ENCODE assay signal across 8 mouse cellular contexts in the genomic region with DNA sequence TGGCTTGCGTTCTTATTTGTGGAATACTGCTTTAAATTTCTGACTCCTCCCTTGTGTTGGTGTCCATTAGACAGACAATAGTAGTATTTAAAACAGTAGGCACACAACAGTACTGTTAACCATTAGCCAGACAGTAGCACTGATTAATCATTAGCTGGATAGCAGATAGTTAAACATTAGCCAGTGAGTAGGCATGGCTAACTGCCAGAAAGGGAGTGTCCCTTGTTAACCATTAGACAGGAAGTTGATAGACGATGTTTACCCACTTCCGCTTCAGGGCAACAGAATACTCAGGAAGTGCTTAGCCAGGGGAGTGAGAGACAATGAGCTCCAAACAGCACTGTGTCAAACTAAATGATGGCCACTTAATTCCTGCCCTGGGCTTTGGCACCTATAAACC. TPM values are rescaled to one million over a fixed set of nuclear protein-coding genes. Genes with fewer than 3 reads are reported as not detected.
A peak's percentile ranks its signal among the peaks of the same experiment; 100 is the strongest.
DNase-seq lines count a peak whose midpoint lies in the region; ATAC-seq and TF ChIP-seq lines count a peak whose summit lies in the region.

TSS of gene Akr1c13 (plus strand) at position 247 of the 400 bp plus-strand sequence.

- ATAC-seq in G1E (ENCODE audit: extremely low read depth, insufficient number of reproducible peaks, low FRiP score, poor library complexity, severe bottlenecking): peak; percentile 93
- ATAC-seq in liver, embryonic 16.5 days (ENCODE audit: low read depth): peak; percentile 86
- peak; percentile 92 for ATAC-seq in stomach, embryonic 15.5 days (ENCODE audit: insufficient read depth, low FRiP score, low read depth)

- TF ChIP-seq CTCF in G1E (IDR thresholded peaks at IDR 0.05; ENCODE audit: low read depth, low read length): no peak

- 24% methylated on average over 3 of the region's 3 CpGs for WGBS in liver, embryonic 16.5 days (ENCODE audit: insufficient replicate concordance)
- 34% methylated on average over 3 of the region's 3 CpGs for WGBS in stomach, embryonic 15.5 days
- WGBS in heart, embryonic 10.5 days: 55% methylated on average over 3 of the region's 3 CpGs

- peak; percentile 91 for DNase-seq in heart, adult 11 months
- no peak for DNase-seq in heart, postnatal 36 days
- DNase-seq in G1E (ENCODE audit: low spot score): no peak
- DNase-seq in induced T-regulatory cell, adult 2 months (ENCODE audit: low read depth): peak; percentile 62
- DNase-seq in left cerebral cortex, adult 9 months (ENCODE audit: low spot score in 2 of 2): no peak
- DNase-seq in heart, embryonic 10.5 days (ENCODE audit: low spot score): no peak

- H3K9ac ChIP-seq in liver, embryonic 16.5 days (ENCODE audit: low read depth, low read length): no peak within 1 kb of the TSS
- H3K9ac ChIP-seq in stomach, embryonic 15.5 days: no peak within 1 kb of the TSS

- intact Hi-C loops in heart, postnatal 36 days (cut with DNase I): no loop called here

- peak within 1 kb of the TSS; percentile 69 for H3K4me3 ChIP-seq in G1E (ENCODE audit: low read depth, low read length)
- peak within 1 kb of the TSS; percentile 42 for H3K4me3 ChIP-seq in liver, embryonic 16.5 days (ENCODE audit: low read depth, low read length)
- peak within 1 kb of the TSS; percentile 30 for H3K4me3 ChIP-seq in stomach, embryonic 15.5 days (replicated peaks)
- H3K4me3 ChIP-seq in heart, embryonic 10.5 days: no peak within 1 kb of the TSS

- H3K4me1 ChIP-seq in G1E (ENCODE audit: insufficient read depth, low read depth, low read length): peaks cover 44% of the 10 kb centered on the region
- no peaks in the 10 kb centered on the region for H3K4me1 ChIP-seq in liver, embryonic 16.5 days (ENCODE audit: control insufficient read depth, low read depth, low read length)
- H3K4me1 ChIP-seq in stomach, embryonic 15.5 days: no peaks in the 10 kb centered on the region
- no peaks in the 10 kb centered on the region for H3K4me1 ChIP-seq in heart, embryonic 10.5 days

- H3K4me2 ChIP-seq in liver, embryonic 16.5 days (ENCODE audit: low read depth, low read length): peak within 1 kb of the TSS; percentile 44
- peak within 1 kb of the TSS; percentile 41 for H3K4me2 ChIP-seq in stomach, embryonic 15.5 days

- H3K9me3 ChIP-seq in G1E (replicated peaks): no peaks in the 10 kb centered on the region
- no peaks in the 10 kb centered on the region for H3K9me3 ChIP-seq in liver, embryonic 16.5 days (replicated peaks; ENCODE audit: control insufficient read depth, low read length)
- no peaks in the 10 kb centered on the region for H3K9me3 ChIP-seq in stomach, embryonic 15.5 days
- H3K9me3 ChIP-seq in heart, embryonic 10.5 days: no peaks in the 10 kb centered on the region

- H3K36me3 ChIP-seq in G1E (replicated peaks): peaks cover 6% of the 10 kb centered on the region
- no peaks in the 10 kb centered on the region for H3K36me3 ChIP-seq in liver, embryonic 16.5 days (ENCODE audit: control insufficient read depth, insufficient read depth)
- no peaks in the 10 kb centered on the region for H3K36me3 ChIP-seq in stomach, embryonic 15.5 days
- H3K36me3 ChIP-seq in heart, embryonic 10.5 days: no peaks in the 10 kb centered on the region

- H3K27ac ChIP-seq in liver, embryonic 16.5 days (ENCODE audit: low read length): peak within 1 kb of the TSS; percentile 15; the same call in 1 of the 2 replicates
- peak within 1 kb of the TSS; percentile 33; the same call in 1 of the 2 replicates for H3K27ac ChIP-seq in stomach, embryonic 15.5 days
- no peak within 1 kb of the TSS for H3K27ac ChIP-seq in heart, embryonic 10.5 days

- no peaks in the 10 kb centered on the region for H3K27me3 ChIP-seq in G1E (ENCODE audit: insufficient read depth, low read length)
- H3K27me3 ChIP-seq in liver, embryonic 16.5 days (ENCODE audit: control insufficient read depth, insufficient read depth, low read depth, low read length): no peaks in the 10 kb centered on the region
- no peaks in the 10 kb centered on the region for H3K27me3 ChIP-seq in stomach, embryonic 15.5 days (replicated peaks)
- no peaks in the 10 kb centered on the region for H3K27me3 ChIP-seq in heart, embryonic 10.5 days (ENCODE audit: insufficient read depth, poor library complexity, severe bottlenecking)

RNA-seq across cellular contexts. Expression of gene Akr1c13, which starts in this region (rescaled TPM):
- total RNA-seq in heart, postnatal 36 days (2021): under 1 TPM; 0.68 to 0.86 TPM
- total RNA-seq in G1E (2014; fragmentation: Nextera tagmentation) (76.4 and 99.4 TPM in 2 replicates), G1E (2017) (350 and 361 TPM in 2 replicates)
- 5.9 and 6.1 TPM in 2 replicates for polyA plus RNA-seq in G1E (2012)
- polyA plus RNA-seq in liver, embryonic 16.5 days (2015; fragmentation: Nextera tagmentation; extraction: Ambion mirVana): 51.7 and 57.5 TPM in 2 replicates
- polyA plus RNA-seq in stomach, embryonic 15.5 days (2015; fragmentation: Nextera tagmentation; extraction: Ambion mirVana): 128 and 152 TPM in 2 replicates
- polyA plus RNA-seq in heart, embryonic 10.5 days (2016; fragmentation: Nextera tagmentation; extraction: Ambion mirVana): 2.5 and 7.0 TPM in 2 replicates

Comparison
In these comparisons a context has a peak if more than half of its experiments do, and no peak if none do; other contexts are left out.
1. RNA of gene Akr1c13 (total RNA-seq): 76.4 to 361 TPM in G1E; 0.68 to 0.86 TPM in heart, postnatal 36 days; every median in the first group is over 10 times any median in the second.
2. DNase-seq: peak in heart, adult 11 months (single experiment) and induced T-regulatory cell, adult 2 months (single experiment); none in heart, postnatal 36 days (0 of 2), G1E (single experiment), left cerebral cortex, adult 9 months (0 of 2) and heart, embryonic 10.5 days (single experiment).
3. Peak in every context shown above with its lines, with median percentiles within 50 percentile points of each other: ATAC-seq.